In genomic region chr19:38639805-38640204, GRCm38 (mm10) we compare ENCODE assay signal across 8 mouse cellular contexts.
DNase-seq lines count a peak whose midpoint lies in the region; ATAC-seq lines count a peak whose summit lies in the region.
"Had no signal": no experiment of that assay in that cellular context is flagged by ENCODE, and none has a peak within 500 bp of the region (broad histone marks: within the 10 kb centered on the region; RNA-seq: fewer than 3 reads in every experiment).

No protein-coding gene starts in this region.

- no peak overlapping the region for H3K4me3 ChIP-seq in limb, embryonic 13.5 days
- H3K4me3 ChIP-seq in limb, embryonic 10.5 days: no peak overlapping the region
- no peak overlapping the region for H3K4me3 ChIP-seq in kidney, embryonic 15.5 days (replicated peaks)
- no peak overlapping the region for H3K4me3 ChIP-seq in hindbrain, embryonic 14.5 days (replicated peaks; ENCODE audit: low read length)

- no peak for DNase-seq in limb, embryonic 10.5 days (ENCODE audit: low spot score)
- peak; percentile 70 for DNase-seq in gastrocnemius, postnatal 25 days
- DNase-seq in right cerebral cortex, postnatal 4 days: peak; percentile 10
- no peak for DNase-seq in thymus, postnatal 25 days
- no peak for DNase-seq in hindbrain, embryonic 14.5 days (ENCODE audit: low spot score)

- H3K9ac ChIP-seq in limb, embryonic 13.5 days: no peak overlapping the region
- no peak overlapping the region for H3K9ac ChIP-seq in kidney, embryonic 15.5 days
- H3K9ac ChIP-seq in hindbrain, embryonic 14.5 days: no peak overlapping the region

- 64% methylated on average over 3 of the region's 3 CpGs for whole genome bisulfite sequencing in limb, embryonic 13.5 days
- WGBS in limb, embryonic 10.5 days: 84% methylated on average over 3 of the region's 3 CpGs
- 25% methylated on average over 3 of the region's 3 CpGs for WGBS in kidney, embryonic 15.5 days
- 56% methylated on average over 3 of the region's 3 CpGs for WGBS in hindbrain, embryonic 14.5 days

- peak overlapping the region; percentile 15; the same call in 1 of the 2 replicates for H3K27ac ChIP-seq in limb, embryonic 13.5 days
- no peak overlapping the region for H3K27ac ChIP-seq in limb, embryonic 10.5 days
- 0 out of 2 replicates have a peak overlapping the region, but pooled peaks have one; percentile 25 for H3K27ac ChIP-seq in kidney, embryonic 15.5 days
- H3K27ac ChIP-seq in hindbrain, embryonic 14.5 days: no peak overlapping the region
- H3K27ac ChIP-seq: macrophage had no signal

- no peak; the same call in 1 of the 2 replicates for ATAC-seq in limb, embryonic 13.5 days (ENCODE audit: low FRiP score, low read depth)
- ATAC-seq in kidney, embryonic 15.5 days (replicated peaks; ENCODE audit: low FRiP score): no peak; the same call in 1 of the 2 replicates
- no peak for ATAC-seq in hindbrain, embryonic 14.5 days (ENCODE audit: low FRiP score)

- no peaks in the 10 kb centered on the region for H3K4me1 ChIP-seq in limb, embryonic 13.5 days
- no peaks in the 10 kb centered on the region for H3K4me1 ChIP-seq in limb, embryonic 10.5 days
- peaks cover 10% of the 10 kb centered on the region for H3K4me1 ChIP-seq in kidney, embryonic 15.5 days
- H3K4me1 ChIP-seq in hindbrain, embryonic 14.5 days (replicated peaks; ENCODE audit: control insufficient read depth, insufficient read depth, low read length): no peaks in the 10 kb centered on the region

- H3K4me2 ChIP-seq in limb, embryonic 13.5 days (replicated peaks): no peak overlapping the region
- no peak overlapping the region for H3K4me2 ChIP-seq in kidney, embryonic 15.5 days
- no peak overlapping the region for H3K4me2 ChIP-seq in hindbrain, embryonic 14.5 days (replicated peaks)

- H3K27me3 ChIP-seq in limb, embryonic 13.5 days: no peaks in the 10 kb centered on the region
- H3K27me3 ChIP-seq in limb, embryonic 10.5 days (ENCODE audit: low read depth, poor library complexity, severe bottlenecking): no peaks in the 10 kb centered on the region
- no peaks in the 10 kb centered on the region for H3K27me3 ChIP-seq in kidney, embryonic 15.5 days
- no peaks in the 10 kb centered on the region for H3K27me3 ChIP-seq in hindbrain, embryonic 14.5 days (ENCODE audit: control insufficient read depth, insufficient read depth, low read length)

- no peaks in the 10 kb centered on the region for H3K36me3 ChIP-seq in limb, embryonic 13.5 days
- no peaks in the 10 kb centered on the region for H3K36me3 ChIP-seq in limb, embryonic 10.5 days
- no peaks in the 10 kb centered on the region for H3K36me3 ChIP-seq in kidney, embryonic 15.5 days
- no peaks in the 10 kb centered on the region for H3K36me3 ChIP-seq in hindbrain, embryonic 14.5 days (replicated peaks; ENCODE audit: control insufficient read depth, insufficient read depth)

- H3K9me3 ChIP-seq in limb, embryonic 13.5 days: no peaks in the 10 kb centered on the region
- no peaks in the 10 kb centered on the region for H3K9me3 ChIP-seq in limb, embryonic 10.5 days (replicated peaks)
- no peaks in the 10 kb centered on the region for H3K9me3 ChIP-seq in kidney, embryonic 15.5 days (replicated peaks)
- H3K9me3 ChIP-seq in hindbrain, embryonic 14.5 days (ENCODE audit: control insufficient read depth, low read length): no peaks in the 10 kb centered on the region

Comparison
In these comparisons a context has a peak if more than half of its experiments do, and no peak if none do; other contexts are left out.
1. H3K27ac ChIP-seq: peak in limb, embryonic 13.5 days (single experiment) and kidney, embryonic 15.5 days (single experiment); none in limb, embryonic 10.5 days (single experiment) and hindbrain, embryonic 14.5 days (single experiment).
2. DNase-seq: peak in gastrocnemius, postnatal 25 days (single experiment) and right cerebral cortex, postnatal 4 days (single experiment); none in limb, embryonic 10.5 days (single experiment), thymus, postnatal 25 days (single experiment) and hindbrain, embryonic 14.5 days (single experiment).